Mouse (Mus musculus) olfactory bulb, adult 2 months (tissue): ENCODE measurements around the gene Nhlh2. TPM values are rescaled to one million over a fixed set of nuclear protein-coding genes. Genes with fewer than 3 reads are reported as not detected.
A peak's percentile ranks its signal among the peaks of the same experiment; 100 is the strongest.

ENCODE experiments used
- H3K27ac ChIP-seq: fragments of 200-500 bp; 2 replicates; pipeline ENCODE4 v1.5.1; 2012; ENCODE audit warnings: low read depth, low read length; ENCODE audit not compliant: insufficient read depth
- H3K4me1 ChIP-seq: fragments of 200-500 bp; 2 replicates; pipeline ENCODE4 v1.6.1; 2012; ENCODE audit warnings: low read length; ENCODE audit not compliant: control insufficient read depth, insufficient read depth
- H3K4me3 ChIP-seq: fragments of 200-500 bp; 2 replicates; pipeline ENCODE4 v1.5.1; 2012; ENCODE audit warnings: mild to moderate bottlenecking, low read depth, low read length, moderate library complexity; ENCODE audit not compliant: insufficient read depth
- CTCF ChIP-seq: fragments of 200-500 bp; IDR thresholded peaks from 2 replicates; pipeline ENCODE4 v1.5.1; 2012; ENCODE audit warnings: low read depth, mild to moderate bottlenecking, low read length, moderate library complexity; ENCODE audit not compliant: insufficient read depth
- POLR2A ChIP-seq: fragments of 200-500 bp; IDR thresholded peaks from 2 replicates; pipeline ENCODE4 v1.6.1; 2012; ENCODE audit warnings: mild to moderate bottlenecking, low read depth, low read length, moderate library complexity; ENCODE audit not compliant: insufficient read depth
- WGBS: fragments of 180-500 bp; shearing (Covaris S2); methylation state at CpG from one replicate; pipeline ENCODE4 v1.1.7; 2018; 5-methylcytosine and 5-hydroxymethylcytosine counted together
- polyA plus RNA-seq: library from polyadenylated mRNA; stranded (reverse); fragments of >200 nt; gene quantifications from 2 replicates; pipeline ENCODE4 v1.2.4, GENCODE M21; 2012; ENCODE audit warnings: low replicate concordance; ENCODE audit not compliant: missing spikeins, insufficient read depth, insufficient read length

Nhlh2 gene
- polyA plus RNA-seq, 1 experiment, result not detected

- no peaks in the 10 kb centered on the region for H3K4me1 ChIP-seq
- 47% methylated on average over 3 of the region's 3 CpGs for WGBS
- H3K4me3 ChIP-seq, result no peak overlapping the region
- H3K27ac ChIP-seq, result no peak overlapping the region
- TF ChIP-seq CTCF (no peak), POLR2A (no peak)
Measured at GRCm38 (mm10) chr3:102052036-102052435, 42.2 kb downstream of the Nhlh2 start.

- WGBS, result 53% methylated on average over 8 of the region's 8 CpGs
- Histone ChIP-seq H3K4me1 (no peaks in the 10 kb centered on the region), H3K4me3 (no peak overlapping the region), H3K27ac (no peak overlapping the region)
- TF ChIP-seq CTCF (no peak), POLR2A (no peak)
Measured at GRCm38 (mm10) chr3:102053293-102053692, 43.4 kb downstream of the Nhlh2 start.

GRCm38 (mm10) chr3:102055878-102056277, 46.0 kb downstream of the Nhlh2 start:
- no peak overlapping the region for H3K4me3 ChIP-seq
- TF ChIP-seq CTCF, result no peak
- no peaks in the 10 kb centered on the region for H3K4me1 ChIP-seq
- no peak overlapping the region for H3K27ac ChIP-seq
- 71% methylated on average over 4 of the region's 4 CpGs for WGBS

GRCm38 (mm10) chr3:102060065-102060464, 50.2 kb downstream of the Nhlh2 start:
- Histone ChIP-seq H3K27ac (no peak overlapping the region), H3K4me1 (no peaks in the 10 kb centered on the region), H3K4me3 (no peak overlapping the region)
- WGBS, result 82% methylated on average over 6 of the region's 6 CpGs
- TF ChIP-seq POLR2A, result no peak
- no peak for TF ChIP-seq CTCF

GRCm38 (mm10) chr3:102061923-102062670, 52.2 kb downstream of the Nhlh2 start:
- Histone ChIP-seq H3K27ac (no peak overlapping the region), H3K4me3 (no peak overlapping the region), H3K4me1 (no peaks in the 10 kb centered on the region)
- WGBS, result 48% methylated on average over 14 of the region's 14 CpGs
- peak; percentile 63 for TF ChIP-seq CTCF
- TF ChIP-seq POLR2A, result no peak

- TF ChIP-seq CTCF, result no peak
- WGBS, result 48% methylated on average over 8 of the region's 8 CpGs
- no peak overlapping the region for H3K27ac ChIP-seq
- H3K4me3 ChIP-seq, result no peak overlapping the region
- no peaks in the 10 kb centered on the region for H3K4me1 ChIP-seq
Measured at GRCm38 (mm10) chr3:102062671-102063010, 52.8 kb downstream of the Nhlh2 start.

GRCm38 (mm10) chr3:102063273-102064120, 53.6 kb downstream of the Nhlh2 start:
- Histone ChIP-seq H3K4me3 (no peak overlapping the region), H3K4me1 (no peaks in the 10 kb centered on the region), H3K27ac (no peak overlapping the region)
- WGBS, result 85% methylated on average over 10 of the region's 10 CpGs
- TF ChIP-seq CTCF, result no peak
- TF ChIP-seq POLR2A, result no peak

- no peak overlapping the region for H3K4me3 ChIP-seq
- no peak for TF ChIP-seq POLR2A
- TF ChIP-seq CTCF, result no peak
Measured at GRCm38 (mm10) chr3:102064566-102064965, 54.7 kb downstream of the Nhlh2 start.

More at GRCm38 (mm10) chr3:102064566-102064965, 54.7 kb downstream of the Nhlh2 start:
- no peaks in the 10 kb centered on the region for H3K4me1 ChIP-seq
- no peak overlapping the region for H3K27ac ChIP-seq
- WGBS, result 90% methylated on average over 6 of the region's 6 CpGs

Other genes with a start within 250 kb of the Nhlh2 start
- not detected in 2 replicates for gene Mab21l3, start 161.1 kb upstream of the Nhlh2 start, polyA plus RNA-seq
- not detected in 2 replicates for gene Slc22a15, start 85.6 kb upstream of the Nhlh2 start, polyA plus RNA-seq
- gene Casq2, start 76.3 kb downstream of the Nhlh2 start, polyA plus RNA-seq, result not detected in 2 replicates
- gene Vangl1, start 194.6 kb downstream of the Nhlh2 start, polyA plus RNA-seq, result not detected in 2 replicates